Mouse (Mus musculus): ENCODE results near the gene Vmn2r105. TPM values are rescaled to one million over a fixed set of nuclear protein-coding genes. Genes with fewer than 3 reads are reported as not detected.

Vmn2r105 gene
- polyA plus RNA-seq (2015; fragmentation: Nextera tagmentation; extraction: Ambion mirVana), result not detected in 2 replicates

GRCm38 (mm10) chr17:20234952-20235351 lies at the start of gene Vmn2r105:
Gene Vmn2r105, minus strand, starts transcription at chr17:20235052.
- Histone ChIP-seq H3K27ac (ENCODE audit: low read depth, low read length) (no peak within 1 kb of the TSS), H3K4me3 (ENCODE audit: low read length) (no peak within 1 kb of the TSS), H3K4me1 (ENCODE audit: control insufficient read depth, insufficient read depth, low read depth, low read length) (no peaks in the 10 kb centered on the region), H3K9ac (ENCODE audit: low read depth, low read length) (no peak within 1 kb of the TSS), H3K27me3 (replicated peaks; ENCODE audit: control insufficient read depth, insufficient read depth, low read length) (no peaks in the 10 kb centered on the region), H3K9me3 (ENCODE audit: control insufficient read depth, low read length) (no peaks in the 10 kb centered on the region; the same call in 1 of the 2 replicates), H3K36me3 (ENCODE audit: control insufficient read depth, insufficient read depth, low read length) (no peaks in the 10 kb centered on the region), H3K4me2 (ENCODE audit: low read length) (no peak within 1 kb of the TSS)
- whole genome bisulfite sequencing, result 70% methylated on average over 2 of the region's 2 CpGs
- no peak for ATAC-seq

GRCm38 (mm10) chr17:20255522-20255921 lies 20.7 kb upstream of the Vmn2r105 start:
- Histone ChIP-seq H3K4me2 (ENCODE audit: low read length) (no peak overlapping the region), H3K36me3 (ENCODE audit: control insufficient read depth, insufficient read depth, low read length) (no peaks in the 10 kb centered on the region), H3K9ac (ENCODE audit: low read depth, low read length) (no peak overlapping the region), H3K27me3 (replicated peaks; ENCODE audit: control insufficient read depth, insufficient read depth, low read length) (no peaks in the 10 kb centered on the region), H3K4me1 (ENCODE audit: control insufficient read depth, insufficient read depth, low read depth, low read length) (no peaks in the 10 kb centered on the region), H3K27ac (ENCODE audit: low read depth, low read length) (no peak overlapping the region), H3K9me3 (ENCODE audit: control insufficient read depth, low read length) (peaks cover 6% of the 10 kb centered on the region), H3K4me3 (ENCODE audit: low read length) (no peak overlapping the region)
- 80% methylated on average over 4 of the region's 4 CpGs for WGBS
- no peak for ATAC-seq

DNA sequence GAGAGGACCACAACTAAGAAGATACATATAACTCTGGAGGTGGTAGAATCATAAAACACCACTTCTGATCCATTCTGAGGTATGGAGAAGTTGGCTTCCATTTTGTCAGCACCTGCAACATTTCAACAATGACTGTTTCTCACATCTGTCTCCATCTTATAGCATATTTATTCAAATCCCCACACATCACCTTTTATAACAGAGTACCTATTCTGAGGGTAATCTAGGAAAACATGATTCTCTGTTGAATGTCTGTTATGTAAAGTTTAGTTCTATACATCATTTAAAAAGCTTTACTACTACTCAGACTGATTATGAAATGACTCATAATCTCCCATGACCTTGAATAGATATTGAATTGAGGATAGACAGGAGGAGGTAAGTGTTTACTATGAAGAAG lies 51.9 kb downstream of the Vmn2r105 start, which contains the start of gene Fpr-rs6:
Fpr-rs6 (minus strand) TSS at position 101 of the 400 bp plus-strand sequence.
- H3K9me3 ChIP-seq (ENCODE audit: control insufficient read depth, low read length), result peaks cover 11% of the 10 kb centered on the region
- no peak within 1 kb of the TSS for H3K27ac ChIP-seq (ENCODE audit: low read depth, low read length)
- H3K4me1 ChIP-seq (ENCODE audit: control insufficient read depth, insufficient read depth, low read depth, low read length), result no peaks in the 10 kb centered on the region
- H3K27me3 ChIP-seq (replicated peaks; ENCODE audit: control insufficient read depth, insufficient read depth, low read length), result no peaks in the 10 kb centered on the region
- no peak within 1 kb of the TSS for H3K4me2 ChIP-seq (ENCODE audit: low read length)
- no peaks in the 10 kb centered on the region for H3K36me3 ChIP-seq (ENCODE audit: control insufficient read depth, insufficient read depth, low read length)
- H3K9ac ChIP-seq (ENCODE audit: low read depth, low read length), result no peak within 1 kb of the TSS
- no peak within 1 kb of the TSS for H3K4me3 ChIP-seq (ENCODE audit: low read length)
- ATAC-seq, result no peak

Other genes starting within 250 kb of the Vmn2r105 start
- not detected in 2 replicates for gene Vmn2r104, start 186.7 kb downstream of the Vmn2r105 start, polyA plus RNA-seq (2015; fragmentation: Nextera tagmentation; extraction: Ambion mirVana)
- not detected in 2 replicates for gene Fpr-rs7, start 120.8 kb downstream of the Vmn2r105 start, polyA plus RNA-seq (2015; fragmentation: Nextera tagmentation; extraction: Ambion mirVana)
- not detected in 2 replicates for gene Fpr-rs6, start 52.0 kb downstream of the Vmn2r105 start, polyA plus RNA-seq (2015; fragmentation: Nextera tagmentation; extraction: Ambion mirVana)
- gene Vmn2r106, start 50.5 kb upstream of the Vmn2r105 start, polyA plus RNA-seq (2015; fragmentation: Nextera tagmentation; extraction: Ambion mirVana), result not detected in 2 replicates
- not detected in 2 replicates for gene Vmn2r107, start 110.2 kb upstream of the Vmn2r105 start, polyA plus RNA-seq (2015; fragmentation: Nextera tagmentation; extraction: Ambion mirVana)
- not detected in 2 replicates for gene Vmn1r224, start 179.1 kb upstream of the Vmn2r105 start, polyA plus RNA-seq (2015; fragmentation: Nextera tagmentation; extraction: Ambion mirVana)
- not detected in 2 replicates for gene Vmn2r108, start 246.3 kb upstream of the Vmn2r105 start, polyA plus RNA-seq (2015; fragmentation: Nextera tagmentation; extraction: Ambion mirVana)

Measured in hindbrain, embryonic 16.5 days (tissue).